9 mouse cellular contexts compared by ENCODE assay signal in the genomic region with DNA sequence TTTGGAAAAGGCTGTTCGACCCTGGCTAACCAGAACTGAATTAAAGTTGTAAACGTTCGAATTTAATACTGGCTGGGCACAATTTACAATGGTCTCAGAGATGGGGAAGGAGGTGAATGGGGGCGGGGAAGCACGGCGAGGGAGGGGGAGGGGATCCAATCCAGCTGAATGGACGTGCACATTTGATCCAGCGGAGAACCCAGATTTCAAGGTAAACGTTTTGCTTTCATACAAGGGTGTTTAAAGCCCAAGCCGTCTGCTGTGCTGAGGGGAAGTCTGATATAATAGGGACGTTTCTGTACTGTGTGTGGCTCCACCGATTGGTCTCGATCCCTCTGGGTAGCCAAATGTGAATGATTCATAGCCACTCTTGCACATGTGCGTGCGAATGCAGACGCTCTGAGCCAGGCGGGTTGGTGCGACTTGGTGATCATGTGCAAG. TPM values are rescaled to one million over a fixed set of nuclear protein-coding genes. Genes with fewer than 3 reads are reported as not detected.
A peak's percentile ranks its signal among the peaks of the same experiment; 100 is the strongest.
DNase-seq lines count a peak whose midpoint lies in the region; ATAC-seq and TF ChIP-seq lines count a peak whose summit lies in the region.
"Had no signal": no experiment of that assay in that cellular context is flagged by ENCODE, and none has a peak within 500 bp of the region (broad histone marks: within the 10 kb centered on the region; RNA-seq: fewer than 3 reads in every experiment).

No protein-coding gene starts in this region.

- H3K9ac ChIP-seq in lung, embryonic 14.5 days: no peak overlapping the region
- H3K9ac ChIP-seq in embryonic facial prominence, embryonic 12.5 days: peak overlapping the region; percentile 72; the same call in 1 of the 2 replicates
- no peak overlapping the region for H3K9ac ChIP-seq in intestine, postnatal 0 days (ENCODE audit: low read depth, low read length)
- H3K9ac ChIP-seq in midbrain, embryonic 12.5 days (replicated peaks): peak overlapping the region; percentile 91

- DNase-seq in lung, embryonic 14.5 days: peak; percentile 12
- DNase-seq in lung, adult 18-20 months: no peak
- DNase-seq in c-Kit-positive CD71-positive TER-119-positive erythroid progenitor cells, embryonic 14.5 days (ENCODE audit: low spot score): no peak
- no peak for DNase-seq in adrenal gland, adult 2 months

- no peaks in the 10 kb centered on the region for H3K9me3 ChIP-seq in lung, embryonic 14.5 days (ENCODE audit: low read depth, low read length)
- no peaks in the 10 kb centered on the region for H3K9me3 ChIP-seq in embryonic facial prominence, embryonic 12.5 days
- no peaks in the 10 kb centered on the region for H3K9me3 ChIP-seq in intestine, postnatal 0 days (ENCODE audit: control insufficient read depth)
- no peaks in the 10 kb centered on the region for H3K9me3 ChIP-seq in midbrain, embryonic 12.5 days

- ATAC-seq in lung, embryonic 14.5 days (ENCODE audit: insufficient read depth): no peak
- ATAC-seq in embryonic facial prominence, embryonic 12.5 days (ENCODE audit: insufficient number of reproducible peaks, insufficient read depth, low FRiP score, low TSS enrichment): no peak
- ATAC-seq in intestine, postnatal 0 days: no peak
- ATAC-seq in midbrain, embryonic 12.5 days (ENCODE audit: low FRiP score, low read depth): peak; percentile 8; the same call in 1 of the 2 replicates
- ATAC-seq in megakaryocyte-erythroid progenitor cell, adult 5-6 weeks (replicated peaks; ENCODE audit: low FRiP score, low TSS enrichment, poor library complexity, severe bottlenecking): no peak

- H3K4me1 ChIP-seq in lung, embryonic 14.5 days (ENCODE audit: insufficient read depth): no peaks in the 10 kb centered on the region
- peaks cover 7% of the 10 kb centered on the region; the same call in 1 of the 2 replicates for H3K4me1 ChIP-seq in embryonic facial prominence, embryonic 12.5 days
- H3K4me1 ChIP-seq in intestine, postnatal 0 days (replicated peaks; ENCODE audit: control insufficient read depth, insufficient read depth, low read length): no peaks in the 10 kb centered on the region; the same call in 1 of the 2 replicates
- peaks cover 26% of the 10 kb centered on the region for H3K4me1 ChIP-seq in midbrain, embryonic 12.5 days

- TF ChIP-seq CTCF in lung, embryonic 14.5 days (IDR thresholded peaks at IDR 0.05; ENCODE audit: low read depth): no peak
- TF ChIP-seq CTCF in intestine, postnatal 0 days (IDR thresholded peaks at IDR 0.05; ENCODE audit: low read depth): no peak

- no peak overlapping the region for H3K27ac ChIP-seq in lung, embryonic 14.5 days (ENCODE audit: low read depth)
- no peak overlapping the region for H3K27ac ChIP-seq in embryonic facial prominence, embryonic 12.5 days
- H3K27ac ChIP-seq in intestine, postnatal 0 days (ENCODE audit: low read depth, low read length): no peak overlapping the region
- peak overlapping the region; percentile 97; the same call in 1 of the 2 replicates for H3K27ac ChIP-seq in midbrain, embryonic 12.5 days (replicated peaks)

- H3K27me3 ChIP-seq in lung, embryonic 14.5 days (ENCODE audit: insufficient read depth, low read length): peaks cover 43% of the 10 kb centered on the region
- peaks cover 25% of the 10 kb centered on the region for H3K27me3 ChIP-seq in embryonic facial prominence, embryonic 12.5 days
- peaks cover 48% of the 10 kb centered on the region for H3K27me3 ChIP-seq in intestine, postnatal 0 days (replicated peaks; ENCODE audit: control insufficient read depth, insufficient read depth, low read length)
- peaks cover 23% of the 10 kb centered on the region for H3K27me3 ChIP-seq in midbrain, embryonic 12.5 days

- peak overlapping the region; percentile 97 for H3K4me2 ChIP-seq in lung, embryonic 14.5 days
- H3K4me2 ChIP-seq in embryonic facial prominence, embryonic 12.5 days (replicated peaks): peak overlapping the region; percentile 87
- H3K4me2 ChIP-seq in intestine, postnatal 0 days (replicated peaks; ENCODE audit: low read depth): peak overlapping the region; percentile 99
- peak overlapping the region; percentile 66 for H3K4me2 ChIP-seq in midbrain, embryonic 12.5 days (replicated peaks)

- H3K36me3 ChIP-seq in lung, embryonic 14.5 days (ENCODE audit: insufficient read depth): no peaks in the 10 kb centered on the region
- no peaks in the 10 kb centered on the region for H3K36me3 ChIP-seq in embryonic facial prominence, embryonic 12.5 days
- H3K36me3 ChIP-seq in intestine, postnatal 0 days (ENCODE audit: control insufficient read depth, insufficient read depth): no peaks in the 10 kb centered on the region
- no peaks in the 10 kb centered on the region for H3K36me3 ChIP-seq in midbrain, embryonic 12.5 days

- under 1% methylated on average over 18 of the region's 18 CpGs for WGBS in lung, embryonic 14.5 days
- under 1% methylated on average over 18 of the region's 18 CpGs for WGBS in embryonic facial prominence, embryonic 12.5 days
- 2% methylated on average over 18 of the region's 18 CpGs for WGBS in intestine, postnatal 0 days
- 0% methylated on average over 18 of the region's 18 CpGs for WGBS in midbrain, embryonic 12.5 days

- H3K4me3 ChIP-seq in lung, embryonic 14.5 days (ENCODE audit: low read depth, low read length): peak overlapping the region; percentile 55
- peak overlapping the region; percentile 63 for H3K4me3 ChIP-seq in embryonic facial prominence, embryonic 12.5 days
- peak overlapping the region; percentile 68 for H3K4me3 ChIP-seq in intestine, postnatal 0 days (ENCODE audit: low read depth, low read length)
- H3K4me3 ChIP-seq in midbrain, embryonic 12.5 days: peak overlapping the region; percentile 73

RNA-seq across cellular contexts. Expression of gene Slitrk5, which starts 2.0 kb away (rescaled TPM):
- 0.47 and 1.1 TPM in 2 replicates for polyA plus RNA-seq in lung, embryonic 14.5 days (2014; fragmentation: Nextera tagmentation; extraction: Ambion mirVana)
- 11.9 and 12.2 TPM in 2 replicates for polyA plus RNA-seq in embryonic facial prominence, embryonic 12.5 days (2016; fragmentation: Nextera tagmentation; extraction: Ambion mirVana)
- polyA plus RNA-seq in intestine, postnatal 0 days (2015; fragmentation: Nextera tagmentation; extraction: Ambion mirVana): 1.1 TPM in 2 replicates
- 24.3 and 29.7 TPM in 2 replicates for polyA plus RNA-seq in midbrain, embryonic 12.5 days (2016; fragmentation: Nextera tagmentation; extraction: Ambion mirVana)
- total RNA-seq in adrenal gland, adult 2 months (2021): under 1 TPM; 0.29 to 0.35 TPM
- polyA plus RNA-seq in adrenal gland, adult 2 months (2012; rRNA removed): 0.10 and 0.20 TPM in 2 replicates
- not detected in 2 replicates for total RNA-seq in megakaryocyte-erythroid progenitor cell, adult 5-6 weeks (2014; fragmentation: Nextera tagmentation)
- total RNA-seq in megakaryocyte-erythroid progenitor cell, adult 5-6 weeks (2017): not detected in 2 replicates
- total RNA-seq: liver, adult 2 months had no signal
- polyA plus RNA-seq: liver, adult 2 months had no signal

Comparison
In these comparisons a context has a peak if more than half of its experiments do, and no peak if none do; other contexts are left out.
1. H3K9ac ChIP-seq: peak in embryonic facial prominence, embryonic 12.5 days (single experiment) and midbrain, embryonic 12.5 days (single experiment); none in lung, embryonic 14.5 days (single experiment) and intestine, postnatal 0 days (single experiment).
2. Peak in every context shown above with its lines, with median percentiles within 50 percentile points of each other: H3K4me2 ChIP-seq and H3K4me3 ChIP-seq.